Mouse (Mus musculus): ENCODE measurements around the gene Dock11. TPM values are rescaled to one million over a fixed set of nuclear protein-coding genes. Genes with fewer than 3 reads are reported as not detected.

The Dock11 gene
- polyA plus RNA-seq, 1 experiment from 2014 or later: 2.6 TPM

- Histone ChIP-seq H3K9ac (ENCODE audit: low read depth, low read length) (no peak overlapping the region), H3K4me1 (ENCODE audit: control insufficient read depth, low read depth, low read length) (no peaks in the 10 kb centered on the region), H3K27me3 (ENCODE audit: control insufficient read depth, insufficient read depth, low read depth, low read length) (peaks cover 3% of the 10 kb centered on the region; the same call in 1 of the 2 replicates), H3K9me3 (replicated peaks; ENCODE audit: control insufficient read depth, low read length) (no peaks in the 10 kb centered on the region), H3K4me3 (ENCODE audit: low read depth, low read length) (no peak overlapping the region), H3K4me2 (ENCODE audit: low read depth, low read length) (no peak overlapping the region), H3K36me3 (ENCODE audit: control insufficient read depth, insufficient read depth) (no peaks in the 10 kb centered on the region), H3K27ac (ENCODE audit: low read length) (no peak overlapping the region)
- 27% methylated on average over 3 of the region's 3 CpGs for WGBS (ENCODE audit: insufficient replicate concordance)
- no peak for ATAC-seq (ENCODE audit: low read depth)
These were observed 220.0 kb downstream of the Dock11 start for GRCm38 (mm10) chrX:36108601-36109000.

GRCm38 (mm10) chrX:36111622-36112421 is 223.2 kb downstream of the Dock11 start, which contains the start of gene Il13ra1:
Il13ra1 (plus strand) TSS chrX:36112110.
- 20% methylated on average over 46 of the region's 51 CpGs for WGBS (ENCODE audit: insufficient replicate concordance)

DNA sequence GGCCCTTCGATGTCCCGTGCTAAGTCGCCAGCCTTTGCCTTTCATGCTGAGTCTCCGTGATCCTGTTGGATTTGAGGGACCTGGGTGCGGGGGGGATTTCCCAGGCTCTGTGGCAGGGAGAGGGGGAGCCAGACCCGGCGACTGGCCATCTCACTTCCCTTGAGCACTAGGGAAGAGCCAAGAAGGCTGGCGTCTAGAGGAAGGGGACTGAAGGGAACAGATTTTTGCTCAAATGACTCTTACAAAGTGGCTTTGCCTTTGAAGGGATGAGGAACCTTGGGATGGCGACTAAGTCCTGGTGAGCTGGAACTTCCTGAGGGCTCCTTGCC is 223.8 kb downstream of the Dock11 start:
- Histone ChIP-seq H3K9me3 (replicated peaks; ENCODE audit: control insufficient read depth, low read length) (no peaks in the 10 kb centered on the region), H3K36me3 (ENCODE audit: control insufficient read depth, insufficient read depth) (no peaks in the 10 kb centered on the region), H3K4me3 (ENCODE audit: low read depth, low read length) (peak overlapping the region; percentile 49), H3K9ac (ENCODE audit: low read depth, low read length) (no peak overlapping the region; the same call in 1 of the 2 replicates), H3K4me2 (ENCODE audit: low read depth, low read length) (0 out of 2 replicates have a peak overlapping the region, but pooled peaks have one; percentile 48), H3K27me3 (ENCODE audit: control insufficient read depth, insufficient read depth, low read depth, low read length) (peaks cover 3% of the 10 kb centered on the region; the same call in 1 of the 2 replicates), H3K27ac (ENCODE audit: low read length) (no peak overlapping the region), H3K4me1 (ENCODE audit: control insufficient read depth, low read depth, low read length) (no peaks in the 10 kb centered on the region)
- WGBS (ENCODE audit: insufficient replicate concordance): 22% methylated on average over 9 of the region's 9 CpGs
- no peak for ATAC-seq (ENCODE audit: low read depth)

More at GRCm38 (mm10) chrX:36111622-36112421, 223.2 kb downstream of the Dock11 start, which contains the start of gene Il13ra1:
- Histone ChIP-seq H3K9me3 (replicated peaks; ENCODE audit: control insufficient read depth, low read length) (no peaks in the 10 kb centered on the region), H3K27me3 (ENCODE audit: control insufficient read depth, insufficient read depth, low read depth, low read length) (peaks cover 3% of the 10 kb centered on the region; the same call in 1 of the 2 replicates), H3K4me2 (ENCODE audit: low read depth, low read length) (peak within 1 kb of the TSS; percentile 48), H3K27ac (ENCODE audit: low read length) (no peak within 1 kb of the TSS), H3K9ac (ENCODE audit: low read depth, low read length) (peak within 1 kb of the TSS; percentile 31; the same call in 1 of the 2 replicates), H3K4me3 (ENCODE audit: low read depth, low read length) (peak within 1 kb of the TSS; percentile 49), H3K36me3 (ENCODE audit: control insufficient read depth, insufficient read depth) (no peaks in the 10 kb centered on the region), H3K4me1 (ENCODE audit: control insufficient read depth, low read depth, low read length) (no peaks in the 10 kb centered on the region)
- peak; percentile 47; the same call in 1 of the 2 replicates for ATAC-seq (ENCODE audit: low read depth)

DNA sequence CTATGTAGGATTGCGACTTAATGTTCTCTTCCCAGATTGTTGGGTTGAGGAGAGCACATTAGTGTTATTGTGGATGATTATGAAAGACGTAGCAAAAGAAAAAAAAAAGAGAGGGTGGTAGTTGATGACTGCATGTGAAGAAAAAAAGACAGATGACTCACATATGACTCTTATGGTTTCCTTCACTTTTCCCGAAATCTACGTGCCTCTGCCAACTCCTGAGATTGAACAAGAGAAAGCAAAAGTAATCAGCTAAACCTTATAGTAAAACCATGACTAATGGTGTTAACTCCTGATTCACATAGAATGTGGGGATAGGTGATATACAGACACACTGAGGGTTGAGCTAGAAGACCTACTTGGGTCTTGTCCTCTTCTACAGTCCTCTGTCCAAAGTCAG is 226.5 kb downstream of the Dock11 start:
- H3K9me3 ChIP-seq (replicated peaks; ENCODE audit: control insufficient read depth, low read length): no peaks in the 10 kb centered on the region
- no peak overlapping the region for H3K4me2 ChIP-seq (ENCODE audit: low read depth, low read length)
- ATAC-seq (ENCODE audit: low read depth): no peak
- H3K9ac ChIP-seq (ENCODE audit: low read depth, low read length): no peak overlapping the region
- no peaks in the 10 kb centered on the region for H3K4me1 ChIP-seq (ENCODE audit: control insufficient read depth, low read depth, low read length)
- 70% methylated on average over 4 of the region's 4 CpGs for WGBS (ENCODE audit: insufficient replicate concordance)
- no peak overlapping the region for H3K4me3 ChIP-seq (ENCODE audit: low read depth, low read length)
- H3K36me3 ChIP-seq (ENCODE audit: control insufficient read depth, insufficient read depth): no peaks in the 10 kb centered on the region
- H3K27me3 ChIP-seq (ENCODE audit: control insufficient read depth, insufficient read depth, low read depth, low read length): peaks cover 3% of the 10 kb centered on the region; the same call in 1 of the 2 replicates
- H3K27ac ChIP-seq (ENCODE audit: low read length): no peak overlapping the region

Other genes starting within 250 kb of the Dock11 start
- 5.8 and 6.4 TPM in 2 replicates for gene Il13ra1, start 223.3 kb downstream of the Dock11 start, polyA plus RNA-seq (2015; fragmentation: Nextera tagmentation; extraction: Ambion mirVana)

All from liver, embryonic 16.5 days (tissue).